Mouse (Mus musculus) kidney, adult 8-10 months (tissue): Measurements from ENCODE around the gene Vmn1r13.
A peak's percentile ranks its signal among the peaks of the same experiment; 100 is the strongest.
"Not testable (repeated sequence)": the region's sequence is repeated elsewhere in the genome, so short reads cannot be mapped to it uniquely, and the experiment has no call there.

Source experiments
- DNase-seq, 2 experiments: peaks; one replicate each; pipeline ENCODE4 v3.0.0; 2022

Vmn1r13 gene

DNA sequence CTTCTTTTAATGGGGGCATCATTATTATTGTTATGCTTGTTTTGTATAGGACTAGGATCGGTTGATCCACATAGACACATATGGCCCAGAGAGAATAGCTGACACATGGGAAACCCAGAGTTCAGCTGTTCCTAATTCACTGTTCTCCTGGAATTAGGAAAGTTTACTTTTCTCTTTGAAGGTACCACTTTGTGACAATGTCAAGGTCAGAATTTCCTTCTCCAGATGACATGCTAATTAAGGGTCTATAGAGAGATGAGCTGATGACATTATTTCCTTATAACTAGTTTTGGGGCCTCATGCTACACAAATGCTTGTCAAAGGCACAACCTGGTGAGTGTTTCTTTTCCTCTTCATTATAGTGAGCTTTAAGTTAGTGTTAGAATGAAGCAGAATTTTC lies at the start of gene Vmn1r13:
Gene Vmn1r13 (plus strand): TSS at position 301 of the 400 bp plus-strand sequence.
- not testable (repeated sequence) for DNase-seq

DNA sequence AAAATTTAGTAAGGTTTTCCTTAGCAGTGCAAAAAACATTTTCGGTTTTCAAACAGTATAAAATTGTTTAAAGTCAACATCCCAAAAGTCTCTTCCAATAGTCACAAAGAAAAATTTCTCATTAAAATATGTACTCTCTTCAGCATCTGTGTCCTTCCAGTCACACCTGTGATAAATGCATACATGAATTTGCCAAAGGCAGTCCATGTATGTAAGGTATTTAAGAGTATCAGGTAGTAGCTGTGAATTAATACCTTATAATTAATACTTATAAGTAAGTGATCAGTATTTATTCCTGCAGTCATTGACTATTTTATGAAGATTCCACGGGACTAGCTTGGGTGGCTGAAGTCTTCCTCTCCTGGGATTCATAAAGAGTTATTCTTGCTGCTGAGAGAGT lies 46.5 kb upstream of the Vmn1r13 start, which contains the start of gene Vmn1r12:
Gene Vmn1r12 (plus strand): TSS at position 301 of the 400 bp plus-strand sequence.
- no peak for DNase-seq

DNA sequence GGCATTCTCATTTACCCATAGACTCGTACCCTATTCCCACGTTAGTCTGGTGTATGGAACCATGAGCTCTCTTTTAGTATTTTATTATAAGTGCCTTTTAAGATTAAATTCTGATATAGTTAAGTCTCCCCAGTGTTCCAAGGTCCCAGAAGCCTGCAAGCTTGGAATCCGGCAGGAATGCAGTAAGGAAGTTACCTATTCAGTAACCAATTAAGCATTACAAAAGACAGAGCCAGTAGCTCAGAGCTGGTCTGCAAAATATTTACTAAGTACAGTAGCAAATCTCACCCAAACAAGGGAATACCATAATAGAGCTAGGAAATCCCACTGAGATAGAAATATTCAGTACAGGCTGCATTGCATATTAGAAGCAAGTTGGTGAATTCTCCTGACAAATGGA lies 13.1 kb upstream of the Vmn1r13 start:
- peak; percentile 34 to 47 for DNase-seq

DNA sequence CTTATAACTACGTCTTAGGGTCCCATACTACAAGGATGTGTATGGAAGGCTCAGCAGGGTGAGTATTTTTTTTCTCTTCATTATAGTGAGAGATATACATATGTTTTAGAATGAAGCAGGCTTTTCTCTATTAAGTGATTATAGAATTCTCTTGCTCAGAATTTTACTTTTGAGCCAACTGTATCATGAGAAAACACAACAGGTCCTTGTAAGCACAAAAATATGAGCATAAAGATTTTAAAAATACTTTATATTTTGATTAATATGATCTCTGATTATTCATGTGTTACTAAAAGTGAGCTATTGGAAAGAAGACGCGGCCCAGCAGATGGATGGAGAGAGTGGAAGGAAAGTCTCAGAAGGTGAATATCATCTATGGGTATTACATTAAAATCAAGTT lies 28.3 kb downstream of the Vmn1r13 start, which contains the start of gene Vmn1r14:
Gene Vmn1r14 (plus strand): TSS at position 301 of the 400 bp plus-strand sequence.
- DNase-seq: no peak

DNA sequence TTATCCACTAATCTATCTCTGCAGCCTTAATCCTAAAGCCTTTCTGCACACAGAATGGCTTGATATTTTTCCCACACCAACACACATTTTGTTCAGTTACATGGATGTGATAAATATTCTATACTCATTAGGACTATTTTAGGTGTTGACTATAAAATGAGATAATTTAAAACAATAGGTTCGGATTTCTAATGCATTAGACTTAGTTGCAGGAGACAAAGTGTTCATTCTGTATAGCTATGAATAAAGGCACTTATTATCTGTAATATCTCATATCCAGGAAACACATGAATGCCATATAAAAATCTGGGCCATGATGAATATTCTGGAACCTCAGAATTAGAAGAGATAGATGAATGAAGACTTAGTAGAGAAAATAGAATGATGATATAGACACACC lies 54.6 kb downstream of the Vmn1r13 start, which contains the start of gene Vmn1r15:
Gene Vmn1r15 (plus strand): TSS at position 301 of the 400 bp plus-strand sequence.
- DNase-seq: no peak

DNA sequence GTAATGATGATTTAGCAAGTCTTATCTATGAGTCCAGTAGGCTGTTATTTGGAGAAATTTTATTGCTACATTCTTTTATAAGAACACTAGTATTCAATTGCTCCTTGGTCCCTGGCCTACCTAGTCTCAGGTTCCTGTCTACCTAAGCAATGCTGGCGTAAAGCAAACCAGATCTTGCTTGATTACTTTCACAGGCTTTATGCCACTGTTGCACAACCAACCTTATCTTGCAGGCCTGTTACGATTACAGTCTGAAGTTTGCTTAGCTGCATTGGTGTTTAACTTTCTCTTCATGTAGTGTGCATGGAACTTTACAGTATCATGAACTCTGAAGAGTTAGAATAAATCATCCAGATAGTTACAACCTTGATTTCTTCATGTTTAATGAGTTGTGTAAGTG lies 57.9 kb downstream of the Vmn1r13 start:
- DNase-seq: no peak
